Mouse (Mus musculus): ENCODE measurements around the gene Atp2c2. TPM values are rescaled to one million over a fixed set of nuclear protein-coding genes. Genes with fewer than 3 reads are reported as not detected.

Atp2c2 gene
- polyA plus RNA-seq, 1 experiment, result 1.1 TPM

GRCm38 (mm10) chr8:119736348-119736917, 36.6 kb downstream of the Atp2c2 start:
- no peaks in the 10 kb centered on the region for H3K4me1 ChIP-seq (ENCODE audit: control insufficient read depth, insufficient read depth, low read length)
- no peak for TF ChIP-seq CTCF (IDR thresholded peaks at IDR 0.05; ENCODE audit: extremely low read depth, insufficient read depth, low read length)
- TF ChIP-seq POLR2A (IDR thresholded peaks at IDR 0.05; ENCODE audit: extremely low read depth, insufficient read depth, low read length), result no peak
- no peak overlapping the region for H3K27ac ChIP-seq (ENCODE audit: insufficient read depth, low read length)
- no peak overlapping the region for H3K4me3 ChIP-seq (ENCODE audit: insufficient read depth, low read length)

- Histone ChIP-seq H3K4me1 (ENCODE audit: control insufficient read depth, insufficient read depth, low read length) (no peaks in the 10 kb centered on the region), H3K4me3 (ENCODE audit: insufficient read depth, low read length) (no peak overlapping the region), H3K27ac (ENCODE audit: insufficient read depth, low read length) (no peak overlapping the region)
- TF ChIP-seq POLR2A (IDR thresholded peaks at IDR 0.05; ENCODE audit: extremely low read depth, insufficient read depth, low read length), result no peak
- no peak for TF ChIP-seq CTCF (IDR thresholded peaks at IDR 0.05; ENCODE audit: extremely low read depth, insufficient read depth, low read length)
Observed at GRCm38 (mm10) chr8:119737093-119737900, 37.5 kb downstream of the Atp2c2 start.

- Histone ChIP-seq H3K4me3 (ENCODE audit: insufficient read depth, low read length) (no peak overlapping the region), H3K27ac (ENCODE audit: insufficient read depth, low read length) (no peak overlapping the region), H3K4me1 (ENCODE audit: control insufficient read depth, insufficient read depth, low read length) (no peaks in the 10 kb centered on the region)
- TF ChIP-seq CTCF (IDR thresholded peaks at IDR 0.05; ENCODE audit: extremely low read depth, insufficient read depth, low read length) (no peak), POLR2A (IDR thresholded peaks at IDR 0.05; ENCODE audit: extremely low read depth, insufficient read depth, low read length) (no peak)
Observed at GRCm38 (mm10) chr8:119738129-119738907, 38.5 kb downstream of the Atp2c2 start.

- TF ChIP-seq POLR2A (IDR thresholded peaks at IDR 0.05; ENCODE audit: extremely low read depth, insufficient read depth, low read length), result no peak
- TF ChIP-seq CTCF (IDR thresholded peaks at IDR 0.05; ENCODE audit: extremely low read depth, insufficient read depth, low read length), result no peak
- H3K4me3 ChIP-seq (ENCODE audit: insufficient read depth, low read length), result no peak overlapping the region
- no peak overlapping the region for H3K27ac ChIP-seq (ENCODE audit: insufficient read depth, low read length)
- no peaks in the 10 kb centered on the region for H3K4me1 ChIP-seq (ENCODE audit: control insufficient read depth, insufficient read depth, low read length)
Observed at GRCm38 (mm10) chr8:119740634-119741033, 40.8 kb downstream of the Atp2c2 start.

- no peak for TF ChIP-seq CTCF (IDR thresholded peaks at IDR 0.05; ENCODE audit: extremely low read depth, insufficient read depth, low read length)
- no peak for TF ChIP-seq POLR2A (IDR thresholded peaks at IDR 0.05; ENCODE audit: extremely low read depth, insufficient read depth, low read length)
- no peak overlapping the region for H3K27ac ChIP-seq (ENCODE audit: insufficient read depth, low read length)
- no peak overlapping the region for H3K4me3 ChIP-seq (ENCODE audit: insufficient read depth, low read length)
- H3K4me1 ChIP-seq (ENCODE audit: control insufficient read depth, insufficient read depth, low read length), result no peaks in the 10 kb centered on the region
Observed at GRCm38 (mm10) chr8:119742409-119742808, 42.6 kb downstream of the Atp2c2 start.

- no peak overlapping the region for H3K4me3 ChIP-seq (ENCODE audit: insufficient read depth, low read length)
- no peaks in the 10 kb centered on the region for H3K4me1 ChIP-seq (ENCODE audit: control insufficient read depth, insufficient read depth, low read length)
- TF ChIP-seq CTCF (IDR thresholded peaks at IDR 0.05; ENCODE audit: extremely low read depth, insufficient read depth, low read length), result peak; percentile 58
- TF ChIP-seq POLR2A (IDR thresholded peaks at IDR 0.05; ENCODE audit: extremely low read depth, insufficient read depth, low read length), result no peak
- no peak overlapping the region for H3K27ac ChIP-seq (ENCODE audit: insufficient read depth, low read length)
Observed at GRCm38 (mm10) chr8:119743291-119744026, 43.6 kb downstream of the Atp2c2 start.

GRCm38 (mm10) chr8:119744604-119745003, 44.8 kb downstream of the Atp2c2 start:
- Histone ChIP-seq H3K4me3 (ENCODE audit: insufficient read depth, low read length) (no peak overlapping the region), H3K27ac (ENCODE audit: insufficient read depth, low read length) (no peak overlapping the region)
- TF ChIP-seq CTCF (IDR thresholded peaks at IDR 0.05; ENCODE audit: extremely low read depth, insufficient read depth, low read length), result no peak
- TF ChIP-seq POLR2A (IDR thresholded peaks at IDR 0.05; ENCODE audit: extremely low read depth, insufficient read depth, low read length), result no peak

GRCm38 (mm10) chr8:119755238-119756146, 55.7 kb downstream of the Atp2c2 start:
- Histone ChIP-seq H3K27ac (ENCODE audit: insufficient read depth, low read length) (no peak overlapping the region), H3K4me1 (ENCODE audit: control insufficient read depth, insufficient read depth, low read length) (no peaks in the 10 kb centered on the region; the same call in 1 of the 2 replicates), H3K4me3 (ENCODE audit: insufficient read depth, low read length) (no peak overlapping the region)
- TF ChIP-seq POLR2A (IDR thresholded peaks at IDR 0.05; ENCODE audit: extremely low read depth, insufficient read depth, low read length) (no peak), CTCF (IDR thresholded peaks at IDR 0.05; ENCODE audit: extremely low read depth, insufficient read depth, low read length) (no peak)

More at GRCm38 (mm10) chr8:119744604-119745003, 44.8 kb downstream of the Atp2c2 start:
- no peaks in the 10 kb centered on the region for H3K4me1 ChIP-seq (ENCODE audit: control insufficient read depth, insufficient read depth, low read length)
